Mouse (Mus musculus) heart, postnatal 4 days (tissue): ENCODE data around the gene Adra2a. TPM values are rescaled to one million over a fixed set of nuclear protein-coding genes. Genes with fewer than 3 reads are reported as not detected.

Experiments
- DNase-seq: peaks from one replicate; pipeline ENCODE4 v3.0.0; 2021
- total RNA-seq, 2 experiments: library from RNA; stranded (reverse); gene quantifications; 2 replicates each; pipeline ENCODE4 v1.2.3; 2021

The Adra2a gene
- total RNA-seq, 2 experiments from 2014 or later, result 0.14 to 0.19 TPM

- no peak for DNase-seq
Observed at GRCm38 (mm10) chr19:54076362-54077349, 32.7 kb downstream of the Adra2a start.

- no peak for DNase-seq
Observed at GRCm38 (mm10) chr19:54081303-54081702, 37.4 kb downstream of the Adra2a start.

GRCm38 (mm10) chr19:54081716-54082165 lies 37.8 kb downstream of the Adra2a start:
- no peak for DNase-seq

- DNase-seq, result peak; percentile 21
Observed at GRCm38 (mm10) chr19:54087319-54087718, 43.4 kb downstream of the Adra2a start.

- no peak for DNase-seq
Observed at GRCm38 (mm10) chr19:54093599-54093998, 49.6 kb downstream of the Adra2a start.

- DNase-seq, result no peak
Observed at GRCm38 (mm10) chr19:54095716-54096115, 51.8 kb downstream of the Adra2a start.

GRCm38 (mm10) chr19:54098367-54098766 lies 54.4 kb downstream of the Adra2a start:
- DNase-seq, result no peak

Other genes with a start within 250 kb of the Adra2a start
- gene Pdcd4, start 151.9 kb upstream of the Adra2a start, total RNA-seq, result 10 to 100 TPM; 19.9 to 22.3 TPM
- gene Shoc2, start 99.8 kb upstream of the Adra2a start, total RNA-seq, result 10 to 100 TPM; 37.3 to 39.6 TPM
- 10 to 100 TPM; 36.5 to 40.3 TPM for gene Bbip1, start 99.5 kb upstream of the Adra2a start, total RNA-seq